Mouse (Mus musculus): ENCODE measurements around the gene Nav1.

The Nav1 gene

GRCm38 (mm10) chr1:135544504-135545146 lies 62.5 kb downstream of the Nav1 start:
- DNase-seq = peak; percentile 66

GRCm38 (mm10) chr1:135542841-135543810 lies 64.0 kb downstream of the Nav1 start:
- DNase-seq = no peak

DNA sequence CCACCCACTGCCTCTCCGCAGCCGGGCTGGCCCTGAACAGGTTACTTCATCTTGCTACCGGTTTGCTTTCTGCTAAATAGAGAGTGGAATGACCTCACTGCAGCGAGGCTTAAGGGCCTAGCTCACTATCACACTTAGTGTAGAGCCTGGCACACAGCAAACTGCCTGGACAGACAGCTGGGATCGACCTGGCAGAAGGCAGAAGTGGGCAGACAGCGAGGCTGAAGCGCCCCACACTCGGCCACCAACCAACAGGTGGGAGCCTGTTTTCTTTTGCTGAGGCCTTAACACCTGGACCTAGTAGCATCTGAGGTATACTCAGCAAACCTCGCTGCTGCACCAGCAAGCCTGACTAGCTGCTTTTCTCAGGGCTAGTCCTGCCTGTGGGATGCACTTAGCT lies 65.0 kb downstream of the Nav1 start:
- DNase-seq = no peak

DNA sequence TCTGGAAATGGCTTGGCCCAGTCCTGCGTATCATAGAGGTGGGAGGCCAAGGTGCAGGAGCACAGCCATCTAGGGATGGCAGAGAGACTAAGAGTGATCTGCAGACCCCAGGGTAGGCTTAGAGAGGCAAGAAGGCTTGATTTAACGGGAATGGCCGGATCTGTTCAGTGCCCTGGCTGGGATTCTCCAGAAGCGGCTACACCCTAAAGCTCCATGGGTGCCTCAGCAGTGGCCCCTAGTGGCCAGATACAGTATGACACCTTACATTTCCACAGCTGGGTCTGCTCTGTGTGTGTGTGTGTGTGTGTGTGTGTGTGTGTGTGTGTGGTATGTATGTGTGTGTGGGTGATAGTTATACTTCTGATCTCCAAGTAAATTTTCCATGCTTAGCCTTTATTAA lies 66.8 kb downstream of the Nav1 start:
- DNase-seq = peak; percentile 62

GRCm38 (mm10) chr1:135538441-135539265 lies 68.4 kb downstream of the Nav1 start:
- DNase-seq = no peak

- DNase-seq = no peak
Measured at GRCm38 (mm10) chr1:135536822-135537221, 70.3 kb downstream of the Nav1 start.

DNA sequence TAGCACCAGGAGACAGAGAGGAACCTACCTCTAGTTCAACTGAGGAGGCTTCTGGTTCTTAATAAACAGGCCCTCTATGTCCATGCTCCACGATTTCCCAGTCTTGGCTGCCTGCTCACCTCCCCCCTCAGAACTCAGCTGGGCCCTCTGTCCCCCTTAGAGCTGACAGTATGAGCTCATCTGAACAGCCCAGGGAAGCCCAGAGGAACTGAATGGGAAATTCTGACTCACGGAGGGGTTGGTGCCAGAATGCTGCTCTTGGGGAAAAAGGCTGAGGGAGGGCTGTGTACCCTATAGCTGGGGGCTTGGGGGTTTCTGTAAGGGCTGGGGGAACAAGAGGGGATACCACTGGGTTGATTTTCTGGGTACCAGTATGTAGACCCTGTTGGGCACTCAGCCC lies 70.8 kb downstream of the Nav1 start:
- DNase-seq = no peak

- no peak for DNase-seq
Measured at GRCm38 (mm10) chr1:135535256-135535655, 71.8 kb downstream of the Nav1 start.

- no peak for DNase-seq
Measured at GRCm38 (mm10) chr1:135534782-135535181, 72.3 kb downstream of the Nav1 start.

DNA sequence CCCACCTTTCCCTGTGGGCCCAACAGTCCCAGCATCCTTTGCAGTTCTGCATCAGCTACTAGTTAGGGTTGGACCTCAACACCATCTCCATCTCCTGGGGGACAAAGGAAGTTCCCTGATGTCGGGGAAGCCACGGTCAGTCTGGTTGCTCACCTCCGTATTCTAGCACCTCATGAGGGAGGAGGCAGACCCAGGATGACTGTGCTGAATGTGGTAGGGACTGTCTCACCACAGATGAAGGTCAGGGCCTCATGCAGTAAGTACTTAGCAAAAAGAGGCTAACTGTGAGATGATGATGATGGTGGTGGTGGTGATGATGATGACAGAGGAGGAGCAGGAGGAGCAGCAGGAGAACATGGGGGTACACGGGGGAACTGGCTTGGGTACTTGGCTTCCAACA lies 73.0 kb downstream of the Nav1 start:
- DNase-seq = no peak

DNA sequence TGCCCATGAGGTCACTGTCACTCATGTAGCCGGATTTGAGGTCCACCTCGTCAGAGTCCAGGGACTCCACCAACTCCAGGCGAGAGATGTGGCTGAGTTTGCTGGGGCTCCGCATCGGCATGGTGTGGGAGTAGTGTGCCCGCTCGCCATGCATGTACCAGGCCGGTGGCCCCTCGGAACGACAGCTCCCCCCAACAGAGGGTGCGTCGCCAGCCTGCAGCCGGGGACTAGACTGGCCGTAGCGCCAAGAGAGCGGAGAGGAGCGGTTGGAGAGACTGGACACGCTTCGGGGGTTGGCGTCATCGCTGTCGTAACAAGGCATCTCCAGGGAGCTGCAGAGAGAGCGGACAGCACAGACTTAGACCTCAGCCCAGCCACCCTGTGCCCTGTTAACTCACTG lies 74.7 kb downstream of the Nav1 start:
- no peak for DNase-seq

DNA sequence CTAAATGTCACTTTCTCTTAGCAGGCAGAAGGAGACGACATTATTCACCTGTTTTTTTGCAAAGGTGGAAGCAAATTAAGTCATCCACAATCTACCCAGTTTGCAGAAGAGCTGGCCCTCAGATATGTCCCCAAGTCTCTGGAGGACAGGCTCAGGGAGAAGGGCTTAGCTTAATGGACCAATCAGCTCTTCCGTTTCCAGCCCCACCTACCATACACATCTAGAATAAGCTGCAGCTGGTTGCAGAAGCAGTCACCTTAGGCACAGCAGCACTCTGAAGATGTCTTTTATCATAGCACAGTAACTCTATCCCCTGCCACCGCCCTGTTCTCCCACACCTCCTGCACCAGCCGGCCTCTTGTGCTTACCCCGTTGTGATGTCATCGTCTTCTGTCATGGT lies 75.1 kb downstream of the Nav1 start:
- no peak for DNase-seq

GRCm38 (mm10) chr1:135531081-135531480 lies 76.0 kb downstream of the Nav1 start:
- DNase-seq = no peak

- no peak for DNase-seq
Measured at GRCm38 (mm10) chr1:135524518-135524860, 82.6 kb downstream of the Nav1 start.

GRCm38 (mm10) chr1:135523780-135524517 lies 83.1 kb downstream of the Nav1 start:
- DNase-seq = no peak

GRCm38 (mm10) chr1:135523344-135523743 lies 83.8 kb downstream of the Nav1 start:
- DNase-seq = no peak

DNA sequence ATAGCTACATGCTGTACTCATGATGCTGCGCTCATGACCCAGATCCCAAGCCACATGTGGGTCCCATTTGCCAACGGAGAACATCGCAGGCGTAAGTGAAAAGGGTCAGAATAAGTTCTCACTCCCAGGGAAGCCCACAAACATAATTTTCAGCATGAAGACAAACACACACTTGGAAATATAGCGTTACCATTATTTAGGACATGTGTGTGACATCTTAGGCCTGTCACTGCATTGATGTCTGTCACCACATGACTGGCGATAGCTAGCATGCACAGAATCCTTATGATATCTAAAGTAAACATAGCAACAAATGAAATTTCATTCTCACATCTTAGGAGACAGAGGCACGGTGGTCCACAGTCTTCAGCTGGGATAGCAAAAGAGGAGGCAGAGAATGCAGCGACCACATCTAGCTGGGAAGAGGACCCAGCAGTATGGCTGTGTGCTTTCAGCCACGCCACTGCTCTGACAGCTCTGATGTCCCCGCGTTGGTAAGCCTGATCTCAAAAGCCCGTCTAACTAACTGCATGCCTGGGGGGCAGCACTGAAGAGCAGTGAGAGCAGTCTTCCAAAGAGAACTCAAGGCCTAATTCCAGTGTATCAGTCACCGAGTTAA lies 86.4 kb downstream of the Nav1 start:
- no peak for DNase-seq

DNA sequence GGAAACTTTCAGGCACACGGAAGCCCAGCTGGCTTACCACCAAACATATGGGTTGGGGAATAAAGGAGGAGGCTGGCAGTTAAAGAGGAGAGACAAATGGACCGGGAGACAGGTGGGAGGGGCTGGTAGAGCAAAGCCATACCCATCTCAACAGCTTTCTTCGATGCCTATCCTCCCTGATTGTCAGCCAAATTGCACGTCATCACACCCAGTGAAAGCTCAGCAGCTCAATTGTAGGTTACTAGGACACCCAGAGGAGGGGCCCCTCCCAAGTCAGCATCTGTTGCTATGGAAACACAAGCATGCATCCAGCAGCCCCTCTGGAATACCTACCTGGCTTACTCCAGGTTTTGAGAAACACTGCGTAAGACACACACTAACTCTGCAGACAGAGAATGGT lies 88.4 kb downstream of the Nav1 start:
- no peak for DNase-seq

DNA sequence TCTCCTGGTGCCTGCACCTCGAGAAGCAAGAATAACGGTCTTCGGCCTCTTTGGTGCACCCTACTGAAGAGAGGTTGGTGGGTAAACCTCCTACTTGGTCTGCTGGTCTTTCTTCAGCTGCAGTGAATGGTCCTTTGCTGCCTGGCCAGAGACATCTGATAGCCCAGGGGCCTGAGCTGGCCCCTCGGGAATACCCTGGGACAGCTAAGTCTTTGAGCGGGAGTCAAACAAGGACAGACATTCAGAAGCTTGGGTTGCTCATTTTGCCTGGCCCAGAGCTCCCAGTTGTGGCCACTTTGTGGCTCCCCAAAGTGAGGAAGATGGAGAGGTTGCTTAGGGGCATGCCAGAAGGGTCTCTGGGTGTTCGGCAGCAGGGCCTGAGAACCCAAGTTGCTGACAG lies 89.6 kb downstream of the Nav1 start:
- DNase-seq = no peak

DNA sequence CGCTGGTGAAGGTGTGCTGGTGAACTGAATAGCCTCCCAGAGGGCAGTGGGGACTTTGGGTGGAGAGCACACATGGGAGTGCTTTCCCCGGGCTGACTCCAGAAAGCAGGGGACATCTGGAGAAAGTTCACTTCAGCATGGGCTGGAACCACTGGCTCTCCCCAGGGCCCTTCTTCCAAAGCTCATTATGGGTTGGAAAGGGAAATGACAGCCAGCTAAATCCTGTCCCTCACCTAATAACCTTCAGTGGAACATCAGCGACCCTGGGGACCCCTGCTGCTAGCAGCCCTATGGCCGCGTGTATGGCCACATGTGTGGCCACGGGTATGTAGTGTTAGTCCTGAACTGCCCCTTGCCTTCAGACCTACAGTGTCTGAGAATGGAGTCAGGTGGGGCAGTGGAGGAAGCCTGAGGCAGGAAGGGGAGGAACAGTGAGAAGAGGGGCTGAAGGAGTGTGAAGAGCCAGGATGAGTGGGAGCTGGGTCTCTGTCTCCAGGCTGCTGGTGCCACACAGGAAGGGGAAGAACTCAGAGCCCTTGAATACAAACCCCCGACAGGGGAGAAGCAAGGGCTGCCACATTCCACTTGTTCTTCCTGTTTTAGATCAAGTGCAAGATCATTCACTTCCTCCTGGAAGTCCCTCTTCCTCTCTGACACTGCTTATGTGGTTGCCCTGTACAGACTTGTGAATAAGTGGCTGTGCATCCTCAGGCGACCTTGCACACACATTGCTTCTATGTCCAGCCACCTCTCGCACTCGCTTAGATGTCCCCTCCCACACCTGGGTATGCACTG lies 90.4 kb downstream of the Nav1 start:
- no peak for DNase-seq

DNA sequence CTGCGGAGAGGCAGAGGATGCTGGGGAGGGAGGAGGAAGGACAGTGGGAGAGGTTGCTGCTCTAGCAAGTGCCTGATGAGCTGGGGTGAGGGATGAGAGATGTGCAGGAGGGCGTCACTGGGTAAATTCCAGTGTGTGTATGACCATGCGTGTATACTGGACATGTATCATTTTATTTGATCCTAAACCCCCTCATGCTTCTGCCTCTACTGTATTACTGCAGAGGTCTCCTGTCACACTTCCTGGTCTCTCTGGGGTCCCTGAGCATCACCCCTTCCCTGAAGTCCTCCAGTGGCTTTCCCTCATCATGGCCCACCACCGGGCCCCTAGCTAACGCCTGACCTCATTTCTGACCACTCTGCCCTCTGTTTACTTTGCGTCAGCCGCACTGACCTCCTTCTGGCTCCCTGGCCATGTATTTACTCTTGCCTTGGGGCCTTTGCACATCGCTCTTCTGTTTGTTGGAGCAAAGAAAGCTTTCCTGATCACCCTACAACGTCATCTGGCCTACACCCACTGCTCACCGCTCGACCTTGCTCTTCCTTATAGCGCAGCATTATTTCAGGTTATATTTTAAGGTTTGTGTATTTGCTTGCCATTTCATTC lies 91.4 kb downstream of the Nav1 start:
- DNase-seq = no peak

All from cerebellum, adult 11 months (tissue).